Mouse (Mus musculus): ENCODE measurements around the gene Ankrd54. TPM values are rescaled to one million over a fixed set of nuclear protein-coding genes. Genes with fewer than 3 reads are reported as not detected.

The Ankrd54 gene
- polyA plus RNA-seq, 1 experiment = 28.2 TPM

GRCm38 (mm10) chr15:79030551-79031435, 31.9 kb downstream of the Ankrd54 start:
- no peak for TF ChIP-seq CTCF (IDR thresholded peaks at IDR 0.05; ENCODE audit: extremely low read depth, insufficient read depth, low read length)
- TF ChIP-seq POLR2A (IDR thresholded peaks at IDR 0.05; ENCODE audit: extremely low read depth, insufficient read depth, low read length) = peak; percentile 66; the same call in 1 of the 2 replicates
- peaks cover 7% of the 10 kb centered on the region; the same call in 1 of the 2 replicates for H3K4me1 ChIP-seq (ENCODE audit: control insufficient read depth, insufficient read depth, low read length)
- no peak overlapping the region for H3K27ac ChIP-seq (ENCODE audit: insufficient read depth, low read length)
- H3K4me3 ChIP-seq (ENCODE audit: insufficient read depth, low read length) = peak overlapping the region; percentile 56

GRCm38 (mm10) chr15:79029519-79030241, 33.0 kb downstream of the Ankrd54 start:
- no peak for TF ChIP-seq CTCF (IDR thresholded peaks at IDR 0.05; ENCODE audit: extremely low read depth, insufficient read depth, low read length)
- no peak for TF ChIP-seq POLR2A (IDR thresholded peaks at IDR 0.05; ENCODE audit: extremely low read depth, insufficient read depth, low read length)
- peaks cover 7% of the 10 kb centered on the region; the same call in 1 of the 2 replicates for H3K4me1 ChIP-seq (ENCODE audit: control insufficient read depth, insufficient read depth, low read length)
- H3K4me3 ChIP-seq (ENCODE audit: insufficient read depth, low read length) = peak overlapping the region; percentile 92
- H3K27ac ChIP-seq (ENCODE audit: insufficient read depth, low read length) = no peak overlapping the region

GRCm38 (mm10) chr15:79028823-79029484, 33.7 kb downstream of the Ankrd54 start:
- TF ChIP-seq POLR2A (IDR thresholded peaks at IDR 0.05; ENCODE audit: extremely low read depth, insufficient read depth, low read length) (no peak), CTCF (IDR thresholded peaks at IDR 0.05; ENCODE audit: extremely low read depth, insufficient read depth, low read length) (no peak)

GRCm38 (mm10) chr15:79028237-79028738, 34.4 kb downstream of the Ankrd54 start, which contains the start of gene H1f0:
Gene H1f0 (plus strand): TSS chr15:79028450.
- H3K4me3 ChIP-seq (ENCODE audit: insufficient read depth, low read length) = peak within 1 kb of the TSS; percentile 92
- peak within 1 kb of the TSS; percentile 99 for H3K27ac ChIP-seq (ENCODE audit: insufficient read depth, low read length)
- TF ChIP-seq POLR2A (IDR thresholded peaks at IDR 0.05; ENCODE audit: extremely low read depth, insufficient read depth, low read length) = peak; percentile 62; the same call in 1 of the 2 replicates
- TF ChIP-seq CTCF (IDR thresholded peaks at IDR 0.05; ENCODE audit: extremely low read depth, insufficient read depth, low read length) = no peak
- peaks cover 7% of the 10 kb centered on the region; the same call in 1 of the 2 replicates for H3K4me1 ChIP-seq (ENCODE audit: control insufficient read depth, insufficient read depth, low read length)

More at GRCm38 (mm10) chr15:79028823-79029484, 33.7 kb downstream of the Ankrd54 start:
- Histone ChIP-seq H3K27ac (ENCODE audit: insufficient read depth, low read length) (peak overlapping the region; percentile 99), H3K4me3 (ENCODE audit: insufficient read depth, low read length) (peak overlapping the region; percentile 92), H3K4me1 (ENCODE audit: control insufficient read depth, insufficient read depth, low read length) (peaks cover 7% of the 10 kb centered on the region; the same call in 1 of the 2 replicates)

GRCm38 (mm10) chr15:79027291-79028205, 35.1 kb downstream of the Ankrd54 start:
- peak overlapping the region; percentile 92 for H3K4me3 ChIP-seq (ENCODE audit: insufficient read depth, low read length)
- peak overlapping the region; percentile 99 for H3K27ac ChIP-seq (ENCODE audit: insufficient read depth, low read length)
- no peak for TF ChIP-seq CTCF (IDR thresholded peaks at IDR 0.05; ENCODE audit: extremely low read depth, insufficient read depth, low read length)
- TF ChIP-seq POLR2A (IDR thresholded peaks at IDR 0.05; ENCODE audit: extremely low read depth, insufficient read depth, low read length) = no peak
- peaks cover 8% of the 10 kb centered on the region for H3K4me1 ChIP-seq (ENCODE audit: control insufficient read depth, insufficient read depth, low read length)

- no peak for TF ChIP-seq CTCF (IDR thresholded peaks at IDR 0.05; ENCODE audit: extremely low read depth, insufficient read depth, low read length)
- no peak for TF ChIP-seq POLR2A (IDR thresholded peaks at IDR 0.05; ENCODE audit: extremely low read depth, insufficient read depth, low read length)
- Histone ChIP-seq H3K27ac (ENCODE audit: insufficient read depth, low read length) (no peak overlapping the region), H3K4me1 (ENCODE audit: control insufficient read depth, insufficient read depth, low read length) (peaks cover 8% of the 10 kb centered on the region), H3K4me3 (ENCODE audit: insufficient read depth, low read length) (no peak overlapping the region)
Measured at GRCm38 (mm10) chr15:79026511-79027290, 36.0 kb downstream of the Ankrd54 start.

GRCm38 (mm10) chr15:79025687-79026308, 36.9 kb downstream of the Ankrd54 start:
- Histone ChIP-seq H3K27ac (ENCODE audit: insufficient read depth, low read length) (no peak overlapping the region), H3K4me3 (ENCODE audit: insufficient read depth, low read length) (peak overlapping the region; percentile 41), H3K4me1 (ENCODE audit: control insufficient read depth, insufficient read depth, low read length) (peaks cover 8% of the 10 kb centered on the region)
- TF ChIP-seq POLR2A (IDR thresholded peaks at IDR 0.05; ENCODE audit: extremely low read depth, insufficient read depth, low read length) (no peak), CTCF (IDR thresholded peaks at IDR 0.05; ENCODE audit: extremely low read depth, insufficient read depth, low read length) (no peak)
